Mouse (Mus musculus) lung, adult 2 months (tissue): ENCODE data around the gene Gjb5. TPM values are rescaled to one million over a fixed set of nuclear protein-coding genes. Genes with fewer than 3 reads are reported as not detected.

Experiments
- DNase-seq: peaks from one replicate; pipeline ENCODE4 v3.0.0; 2022
- H3K4me1 ChIP-seq: fragments of 200-500 bp; 2 replicates; pipeline ENCODE4 v1.6.1; 2011; ENCODE audit warnings: low read length; ENCODE audit not compliant: control insufficient read depth, insufficient read depth
- H3K4me3 ChIP-seq: fragments of 200-500 bp; replicated peaks from 2 replicates; pipeline ENCODE3; 2011; ENCODE audit warnings: low read depth, mild to moderate bottlenecking, control low read depth, low read length; ENCODE audit errors: extremely low read depth
- CTCF ChIP-seq: fragments of 200-500 bp; IDR thresholded peaks from 2 replicates; pipeline ENCODE4 v1.5.1; 2011; ENCODE audit warnings: mild to moderate bottlenecking, low read length, control low read depth; ENCODE audit not compliant: insufficient read depth
- POLR2A ChIP-seq: fragments of 200-500 bp; IDR thresholded peaks from 2 replicates; pipeline ENCODE4 v1.6.1; 2011; ENCODE audit warnings: low read depth, mild to moderate bottlenecking, control low read depth, low read length, borderline replicate concordance; ENCODE audit errors: extremely low read depth
- WGBS: fragments of 180-500 bp; shearing (Covaris S2); methylation state at CpG from one replicate; pipeline ENCODE4 v1.1.7; 2018; 5-methylcytosine and 5-hydroxymethylcytosine counted together
- polyA plus RNA-seq: library from polyadenylated mRNA; depleted of rRNA; stranded (reverse); fragments of >200 nt; gene quantifications from 2 replicates; pipeline ENCODE4 v1.2.3, GENCODE M21; 2012

Gjb5 gene
- polyA plus RNA-seq, 1 experiment: 1.9 TPM

- H3K4me3 ChIP-seq: no peak overlapping the region
- 44% methylated on average over 5 of the region's 5 CpGs for WGBS
- no peak for DNase-seq
- no peak for TF ChIP-seq CTCF
- no peaks in the 10 kb centered on the region for H3K4me1 ChIP-seq
These were observed 13.6 kb upstream of the Gjb5 start for GRCm38 (mm10) chr4:127371546-127371945.

GRCm38 (mm10) chr4:127370447-127370846 lies 12.5 kb upstream of the Gjb5 start:
- Histone ChIP-seq H3K4me3 (no peak overlapping the region), H3K4me1 (no peaks in the 10 kb centered on the region)
- WGBS: 48% methylated on average over 2 of the region's 2 CpGs
- 0 out of 2 replicates have a peak, but pooled peaks have one; percentile 3 for TF ChIP-seq CTCF
- no peak for TF ChIP-seq POLR2A
- no peak for DNase-seq

- peak; percentile 67 for DNase-seq
- WGBS: 29% methylated on average over 13 of the region's 13 CpGs
- TF ChIP-seq CTCF (peak; percentile 93), POLR2A (no peak)
These were observed 10.5 kb upstream of the Gjb5 start for GRCm38 (mm10) chr4:127368379-127368973.

GRCm38 (mm10) chr4:127365834-127366233 lies 7.9 kb upstream of the Gjb5 start:
- TF ChIP-seq CTCF: no peak
- TF ChIP-seq POLR2A: no peak
- H3K4me1 ChIP-seq: no peaks in the 10 kb centered on the region
- WGBS: 35% methylated on average over 4 of the region's 4 CpGs
- no peak for DNase-seq
- no peak overlapping the region for H3K4me3 ChIP-seq

More at GRCm38 (mm10) chr4:127368379-127368973, 10.5 kb upstream of the Gjb5 start:
- Histone ChIP-seq H3K4me3 (no peak overlapping the region), H3K4me1 (no peaks in the 10 kb centered on the region)

- no peak for DNase-seq
- 37% methylated on average over 5 of the region's 5 CpGs for WGBS
- TF ChIP-seq CTCF: no peak
- no peak for TF ChIP-seq POLR2A
These were observed 7.5 kb upstream of the Gjb5 start for GRCm38 (mm10) chr4:127365433-127365832.

GRCm38 (mm10) chr4:127364431-127364830 lies 6.5 kb upstream of the Gjb5 start:
- WGBS: 64% methylated on average over 6 of the region's 6 CpGs
- no peak overlapping the region for H3K4me3 ChIP-seq
- TF ChIP-seq POLR2A (no peak), CTCF (no peak)
- H3K4me1 ChIP-seq: no peaks in the 10 kb centered on the region
- no peak for DNase-seq

More at GRCm38 (mm10) chr4:127365433-127365832, 7.5 kb upstream of the Gjb5 start:
- H3K4me3 ChIP-seq: no peak overlapping the region
- H3K4me1 ChIP-seq: no peaks in the 10 kb centered on the region

GRCm38 (mm10) chr4:127363331-127363730 lies 5.3 kb upstream of the Gjb5 start:
- H3K4me3 ChIP-seq: no peak overlapping the region
- no peaks in the 10 kb centered on the region for H3K4me1 ChIP-seq
- TF ChIP-seq POLR2A: no peak
- TF ChIP-seq CTCF: peak; percentile 38; the same call in 1 of the 2 replicates
- 58% methylated on average over 4 of the region's 4 CpGs for WGBS
- no peak for DNase-seq

GRCm38 (mm10) chr4:127362520-127362919 lies 4.5 kb upstream of the Gjb5 start:
- no peak for DNase-seq
- WGBS: 44% methylated on average over 3 of the region's 3 CpGs
- no peak overlapping the region for H3K4me3 ChIP-seq
- no peaks in the 10 kb centered on the region for H3K4me1 ChIP-seq
- TF ChIP-seq POLR2A (no peak), CTCF (no peak)

- 31% methylated on average over 15 of the region's 15 CpGs for WGBS
- TF ChIP-seq POLR2A: no peak
- no peak for TF ChIP-seq CTCF
- DNase-seq: no peak
These were observed 3.2 kb downstream of the Gjb5 start for GRCm38 (mm10) chr4:127354506-127355485.

GRCm38 (mm10) chr4:127353951-127354438 lies 4.0 kb downstream of the Gjb5 start, which contains the start of gene Gjb4:
TSS of gene Gjb4 (minus strand) at chr4:127354081.
- no peak for TF ChIP-seq CTCF
- TF ChIP-seq POLR2A: no peak
- no peak within 1 kb of the TSS for H3K4me3 ChIP-seq
- no peak for DNase-seq
- H3K4me1 ChIP-seq: no peaks in the 10 kb centered on the region
- 48% methylated on average over 8 of the region's 8 CpGs for WGBS

More at GRCm38 (mm10) chr4:127354506-127355485, 3.2 kb downstream of the Gjb5 start:
- H3K4me1 ChIP-seq: no peaks in the 10 kb centered on the region
- no peak overlapping the region for H3K4me3 ChIP-seq
